Mouse (Mus musculus) forebrain, embryonic 10.5 days (tissue): ENCODE measurements around the gene Gm20708. TPM values are rescaled to one million over a fixed set of nuclear protein-coding genes. Genes with fewer than 3 reads are reported as not detected.
A peak's percentile ranks its signal among the peaks of the same experiment; 100 is the strongest.

Experiments used
- DNase-seq: peaks from one replicate; pipeline ENCODE4 v3.0.0-alpha.2; 2017; ENCODE audit warnings: low spot score; ENCODE audit errors: extremely low spot score
- H3K27ac ChIP-seq: fragments of 300-500 bp; sonication (generic); 2 replicates; pipeline ENCODE4 v1.5.1; 2016; ENCODE audit warnings: mild to moderate bottlenecking
- H3K27me3 ChIP-seq: fragments of 300-500 bp; sonication (generic); 2 replicates; pipeline ENCODE4 v1.6.1; 2016; ENCODE audit warnings: mild to moderate bottlenecking; ENCODE audit not compliant: poor library complexity, severe bottlenecking
- H3K36me3 ChIP-seq: fragments of 300-500 bp; sonication (generic); replicated peaks from 2 replicates; pipeline ENCODE4 v1.6.1; 2016; ENCODE audit warnings: mild to moderate bottlenecking, moderate library complexity
- H3K4me1 ChIP-seq: fragments of 300-500 bp; sonication (generic); 2 replicates; pipeline ENCODE4 v1.6.1; 2016
- H3K4me3 ChIP-seq: fragments of 300-500 bp; sonication (generic); 2 replicates; pipeline ENCODE4 v1.5.1; 2016; ENCODE audit warnings: mild to moderate bottlenecking, moderate library complexity
- H3K9me3 ChIP-seq: fragments of 300-500 bp; sonication (generic); 2 replicates; pipeline ENCODE4 v1.6.1; 2016; ENCODE audit warnings: mild to moderate bottlenecking, moderate library complexity
- WGBS: fragments of 180-500 bp; shearing (Covaris S2); methylation state at CpG from one replicate; pipeline ENCODE4 v1.1.7; 2016; 5-methylcytosine and 5-hydroxymethylcytosine counted together
- polyA plus RNA-seq: library from polyadenylated mRNA; unstranded; fragments of >200 nt; fragmentation: Nextera tagmentation; extraction: Ambion mirVana; gene quantifications from 2 replicates; pipeline ENCODE4 v1.2.1, GENCODE M21; 2016

Gene Gm20708
- polyA plus RNA-seq, 1 experiment from 2014 or later, result 0.58 TPM

- peaks cover 65% of the 10 kb centered on the region for H3K36me3 ChIP-seq
- no peaks in the 10 kb centered on the region for H3K27me3 ChIP-seq
- H3K9me3 ChIP-seq, result no peaks in the 10 kb centered on the region
- DNase-seq, result no peak
- peaks cover 68% of the 10 kb centered on the region for H3K4me1 ChIP-seq
- H3K4me3 ChIP-seq, result no peak overlapping the region
- WGBS, result 96% methylated on average over 7 of the region's 7 CpGs
- no peak overlapping the region for H3K27ac ChIP-seq
Measured at GRCm38 (mm10) chr11:117822728-117823241, 13.3 kb downstream of the Gm20708 start.

- Histone ChIP-seq H3K9me3 (no peaks in the 10 kb centered on the region), H3K36me3 (peaks cover 59% of the 10 kb centered on the region), H3K27me3 (no peaks in the 10 kb centered on the region), H3K4me3 (no peak overlapping the region), H3K27ac (no peak overlapping the region), H3K4me1 (peaks cover 74% of the 10 kb centered on the region)
- 95% methylated on average over 6 of the region's 6 CpGs for WGBS
- DNase-seq, result no peak
Measured at GRCm38 (mm10) chr11:117823411-117823810, 13.9 kb downstream of the Gm20708 start.

GRCm38 (mm10) chr11:117824060-117824969, 14.8 kb downstream of the Gm20708 start:
- 34% methylated on average over 23 of the region's 23 CpGs for WGBS
- no peaks in the 10 kb centered on the region for H3K9me3 ChIP-seq
- H3K36me3 ChIP-seq, result peaks cover 50% of the 10 kb centered on the region
- H3K4me3 ChIP-seq, result peak overlapping the region; percentile 80
- no peaks in the 10 kb centered on the region for H3K27me3 ChIP-seq
- peaks cover 73% of the 10 kb centered on the region for H3K4me1 ChIP-seq
- peak; percentile 80 for DNase-seq
- H3K27ac ChIP-seq, result peak overlapping the region; percentile 98

GRCm38 (mm10) chr11:117825333-117826101, 16.0 kb downstream of the Gm20708 start, which contains the start of the genes Afmid and Tk1:
Gene Afmid, plus strand, starts transcription at chr11:117825924.
Gene Tk1, minus strand, starts transcription at chr11:117826092.
- peak; percentile 88 for DNase-seq
- no peaks in the 10 kb centered on the region for H3K27me3 ChIP-seq
- WGBS, result under 1% methylated on average over 34 of the region's 34 CpGs
- H3K36me3 ChIP-seq, result peaks cover 38% of the 10 kb centered on the region
- H3K4me3 ChIP-seq, result peak within 1 kb of the TSS; percentile 80
- H3K27ac ChIP-seq, result peak within 1 kb of the TSS; percentile 98
- H3K4me1 ChIP-seq, result peaks cover 71% of the 10 kb centered on the region
- H3K9me3 ChIP-seq, result no peaks in the 10 kb centered on the region

GRCm38 (mm10) chr11:117826164-117826563, 16.7 kb downstream of the Gm20708 start:
- no peaks in the 10 kb centered on the region for H3K27me3 ChIP-seq
- H3K36me3 ChIP-seq, result peaks cover 32% of the 10 kb centered on the region
- H3K27ac ChIP-seq, result peak overlapping the region; percentile 98
- H3K4me3 ChIP-seq, result peak overlapping the region; percentile 80
- 18% methylated on average over 5 of the region's 5 CpGs for whole genome bisulfite sequencing
- peak; percentile 48 for DNase-seq
- H3K4me1 ChIP-seq, result peaks cover 71% of the 10 kb centered on the region
- no peaks in the 10 kb centered on the region for H3K9me3 ChIP-seq

- no peak for DNase-seq
- peaks cover 74% of the 10 kb centered on the region for H3K4me1 ChIP-seq
- peaks cover 24% of the 10 kb centered on the region for H3K36me3 ChIP-seq
- H3K27me3 ChIP-seq, result no peaks in the 10 kb centered on the region
- peak overlapping the region; percentile 98 for H3K27ac ChIP-seq
- 76% methylated on average over 8 of the region's 8 CpGs for WGBS
- no peaks in the 10 kb centered on the region for H3K9me3 ChIP-seq
- H3K4me3 ChIP-seq, result peak overlapping the region; percentile 80
Measured at GRCm38 (mm10) chr11:117826916-117827315, 17.4 kb downstream of the Gm20708 start.

- no peak for DNase-seq
- H3K36me3 ChIP-seq, result peaks cover 19% of the 10 kb centered on the region
- WGBS, result 81% methylated on average over 3 of the region's 3 CpGs
- H3K27ac ChIP-seq, result 0 out of 2 replicates have a peak overlapping the region, but pooled peaks have one; percentile 33
- no peaks in the 10 kb centered on the region for H3K27me3 ChIP-seq
- H3K9me3 ChIP-seq, result no peaks in the 10 kb centered on the region
- H3K4me1 ChIP-seq, result peaks cover 77% of the 10 kb centered on the region
- H3K4me3 ChIP-seq, result no peak overlapping the region
Measured at GRCm38 (mm10) chr11:117827386-117827785, 17.9 kb downstream of the Gm20708 start.

- H3K27ac ChIP-seq, result 0 out of 2 replicates have a peak overlapping the region, but pooled peaks have one; percentile 33
Measured at GRCm38 (mm10) chr11:117828149-117828887, 18.9 kb downstream of the Gm20708 start.

GRCm38 (mm10) chr11:117828888-117829604, 19.6 kb downstream of the Gm20708 start:
- H3K27me3 ChIP-seq, result no peaks in the 10 kb centered on the region
- no peaks in the 10 kb centered on the region for H3K9me3 ChIP-seq
- 62% methylated on average over 9 of the region's 9 CpGs for WGBS
- peak overlapping the region; percentile 22; the same call in 1 of the 2 replicates for H3K27ac ChIP-seq
- H3K4me3 ChIP-seq, result no peak overlapping the region
- peaks cover 66% of the 10 kb centered on the region for H3K4me1 ChIP-seq
- DNase-seq, result no peak
- H3K36me3 ChIP-seq, result peaks cover 3% of the 10 kb centered on the region

More at GRCm38 (mm10) chr11:117828149-117828887, 18.9 kb downstream of the Gm20708 start:
- H3K36me3 ChIP-seq, result peaks cover 10% of the 10 kb centered on the region
- DNase-seq, result no peak
- 91% methylated on average over 18 of the region's 18 CpGs for WGBS
- H3K4me3 ChIP-seq, result no peak overlapping the region
- H3K27me3 ChIP-seq, result no peaks in the 10 kb centered on the region
- H3K4me1 ChIP-seq, result peaks cover 74% of the 10 kb centered on the region
- no peaks in the 10 kb centered on the region for H3K9me3 ChIP-seq

GRCm38 (mm10) chr11:117829671-117830215, 20.3 kb downstream of the Gm20708 start:
- Histone ChIP-seq H3K4me1 (peaks cover 59% of the 10 kb centered on the region), H3K27ac (no peak overlapping the region), H3K4me3 (no peak overlapping the region), H3K27me3 (no peaks in the 10 kb centered on the region), H3K9me3 (no peaks in the 10 kb centered on the region), H3K36me3 (no peaks in the 10 kb centered on the region)
- no peak for DNase-seq
- 82% methylated on average over 2 of the region's 2 CpGs for WGBS

- Histone ChIP-seq H3K27ac (no peak overlapping the region), H3K4me1 (peaks cover 53% of the 10 kb centered on the region), H3K27me3 (no peaks in the 10 kb centered on the region), H3K9me3 (no peaks in the 10 kb centered on the region), H3K36me3 (no peaks in the 10 kb centered on the region), H3K4me3 (no peak overlapping the region)
- DNase-seq, result no peak
- WGBS, result 91% methylated on average over 9 of the region's 9 CpGs
Measured at GRCm38 (mm10) chr11:117830401-117830800, 20.9 kb downstream of the Gm20708 start.
